Mouse (Mus musculus) neural tube, embryonic 15.5 days (tissue): ENCODE results near the gene Oas1f. TPM values are rescaled to one million over a fixed set of nuclear protein-coding genes. Genes with fewer than 3 reads are reported as not detected.
"Not testable (repeated sequence)": the region's sequence is repeated elsewhere in the genome, so short reads cannot be mapped to it uniquely, and the experiment has no call there.

Experiments used
- ATAC-seq: fragments of 200-750 bp; cut with Nextera tagmentation; 2 replicates; pipeline ENCODE4 v1.8.0; 2017; ENCODE audit warnings: mild to moderate bottlenecking, moderate TSS enrichment, moderate library complexity; ENCODE audit not compliant: low FRiP score
- H3K27ac ChIP-seq: fragments of 300-500 bp; sonication (generic); replicated peaks from 2 replicates; pipeline ENCODE4 v1.5.1; 2015; ENCODE audit warnings: mild to moderate bottlenecking, inconsistent platforms
- H3K27me3 ChIP-seq: fragments of 300-500 bp; sonication (generic); replicated peaks from 2 replicates; pipeline ENCODE4 v1.6.1; 2015; ENCODE audit warnings: inconsistent platforms
- H3K36me3 ChIP-seq: fragments of 300-500 bp; sonication (generic); 2 replicates; pipeline ENCODE4 v1.6.1; 2015; ENCODE audit warnings: inconsistent platforms
- H3K4me1 ChIP-seq: fragments of 300-500 bp; sonication (generic); 2 replicates; pipeline ENCODE4 v1.6.1; 2015; ENCODE audit warnings: inconsistent platforms
- H3K4me2 ChIP-seq: fragments of 300-500 bp; sonication (generic); 2 replicates; pipeline ENCODE4 v1.6.1; 2015; ENCODE audit warnings: inconsistent platforms, mild to moderate bottlenecking, moderate library complexity
- H3K4me3 ChIP-seq: fragments of 300-500 bp; sonication (generic); replicated peaks from 2 replicates; pipeline ENCODE4 v1.5.1; 2015; ENCODE audit warnings: mild to moderate bottlenecking, inconsistent platforms
- H3K9ac ChIP-seq: fragments of 300-500 bp; sonication (generic); replicated peaks from 2 replicates; pipeline ENCODE4 v1.6.1; 2015; ENCODE audit warnings: mild to moderate bottlenecking, inconsistent platforms
- H3K9me3 ChIP-seq: fragments of 300-500 bp; sonication (generic); replicated peaks from 2 replicates; pipeline ENCODE4 v1.6.1; 2016; ENCODE audit warnings: inconsistent platforms
- WGBS: fragments of 180-500 bp; shearing (Covaris S2); methylation state at CpG from one replicate; pipeline ENCODE4 v1.1.7; 2015; ENCODE audit warnings: mixed read lengths; 5-methylcytosine and 5-hydroxymethylcytosine counted together
- microRNA-seq: library from miRNA; unstranded; fragments of <30 nt; microRNA quantifications from one replicate; pipeline ENCODE4, GENCODE M21; 2017
- polyA plus RNA-seq: library from polyadenylated mRNA; unstranded; fragments of >200 nt; fragmentation: Nextera tagmentation; extraction: Ambion mirVana; gene quantifications from 2 replicates; pipeline ENCODE4 v1.2.1, GENCODE M21; 2015

Gene Oas1f
- polyA plus RNA-seq, 1 experiment from 2014 or later: not detected

- no peaks in the 10 kb centered on the region for H3K27me3 ChIP-seq
- H3K4me3 ChIP-seq: no peak overlapping the region
- no peaks in the 10 kb centered on the region for H3K4me1 ChIP-seq
- 0 out of 2 replicates have a peak, but pooled peaks cover 5% of the 10 kb centered on the region for H3K9me3 ChIP-seq
- ATAC-seq: no peak
- no peak overlapping the region for H3K27ac ChIP-seq
- H3K4me2 ChIP-seq: no peak overlapping the region
- no peak overlapping the region for H3K9ac ChIP-seq
- H3K36me3 ChIP-seq: no peaks in the 10 kb centered on the region
- WGBS: 80% methylated on average over 11 of the region's 11 CpGs
Observed at GRCm38 (mm10) chr5:120895231-120895900, 48.2 kb downstream of the Oas1f start.

- H3K4me3 ChIP-seq: no peak overlapping the region
- 0 out of 2 replicates have a peak, but pooled peaks cover 5% of the 10 kb centered on the region for H3K9me3 ChIP-seq
- H3K36me3 ChIP-seq: no peaks in the 10 kb centered on the region
- no peak for ATAC-seq
- H3K4me2 ChIP-seq: no peak overlapping the region
- H3K4me1 ChIP-seq: no peaks in the 10 kb centered on the region
- no peak overlapping the region for H3K9ac ChIP-seq
- WGBS: 85% methylated on average over 6 of the region's 6 CpGs
- no peaks in the 10 kb centered on the region for H3K27me3 ChIP-seq
- no peak overlapping the region for H3K27ac ChIP-seq
Observed at GRCm38 (mm10) chr5:120898307-120898706, 51.1 kb downstream of the Oas1f start.

- no peak overlapping the region for H3K4me3 ChIP-seq
- H3K27ac ChIP-seq: no peak overlapping the region
- no peaks in the 10 kb centered on the region for H3K4me1 ChIP-seq
- no peak for ATAC-seq
- no peak overlapping the region for H3K9ac ChIP-seq
- no peaks in the 10 kb centered on the region for H3K36me3 ChIP-seq
- H3K27me3 ChIP-seq: no peaks in the 10 kb centered on the region
- no peak overlapping the region for H3K4me2 ChIP-seq
- 0 out of 2 replicates have a peak, but pooled peaks cover 5% of the 10 kb centered on the region for H3K9me3 ChIP-seq
Observed at GRCm38 (mm10) chr5:120898726-120899125, 51.6 kb downstream of the Oas1f start.

GRCm38 (mm10) chr5:120900666-120901065 lies 53.5 kb downstream of the Oas1f start:
- no peaks in the 10 kb centered on the region for H3K4me1 ChIP-seq
- WGBS: 75% methylated on average over 1 of the region's 1 CpGs
- no peak overlapping the region for H3K27ac ChIP-seq
- no peak for ATAC-seq
- H3K4me3 ChIP-seq: no peak overlapping the region
- no peak overlapping the region for H3K9ac ChIP-seq
- H3K36me3 ChIP-seq: no peaks in the 10 kb centered on the region
- no peak overlapping the region for H3K4me2 ChIP-seq
- no peaks in the 10 kb centered on the region for H3K27me3 ChIP-seq
- 0 out of 2 replicates have a peak, but pooled peaks cover 5% of the 10 kb centered on the region for H3K9me3 ChIP-seq

- Histone ChIP-seq H3K4me3 (no peak overlapping the region), H3K9me3 (0 out of 2 replicates have a peak, but pooled peaks cover 5% of the 10 kb centered on the region), H3K4me1 (no peaks in the 10 kb centered on the region), H3K27ac (no peak overlapping the region), H3K4me2 (no peak overlapping the region), H3K9ac (no peak overlapping the region), H3K27me3 (no peaks in the 10 kb centered on the region), H3K36me3 (no peaks in the 10 kb centered on the region)
- no peak for ATAC-seq
- 92% methylated on average over 5 of the region's 5 CpGs for WGBS
Observed at GRCm38 (mm10) chr5:120902056-120902455, 54.9 kb downstream of the Oas1f start.

- not testable (repeated sequence) for H3K4me1 ChIP-seq, H3K27ac ChIP-seq, H3K9me3 ChIP-seq, ATAC-seq, H3K4me3 ChIP-seq, H3K36me3 ChIP-seq, H3K27me3 ChIP-seq, H3K4me2 ChIP-seq, H3K9ac ChIP-seq
- WGBS: 35% methylated on average over 9 of the region's 12 CpGs
Observed at GRCm38 (mm10) chr5:120906791-120907733, 59.9 kb downstream of the Oas1f start, which contains the start of gene Oas1a. Oas1a (minus strand) TSS chr5:120907521.

Small RNAs within 50 kb of the gene (microRNA-seq; reads per million reads assigned to microRNA genes)
- not detected for gene Gm22907

Other genes starting within 250 kb of the Oas1f start
- 29.4 and 34.0 TPM in 2 replicates for gene Rita1, start 234.8 kb upstream of the Oas1f start, polyA plus RNA-seq
- 35.7 and 42.0 TPM in 2 replicates for gene Ddx54, start 234.6 kb upstream of the Oas1f start, polyA plus RNA-seq
- 0.33 and 0.80 TPM in 2 replicates for gene Cfap73, start 213.1 kb upstream of the Oas1f start, polyA plus RNA-seq
- 0.24 and 0.93 TPM in 2 replicates for gene Rasal1, start 198.6 kb upstream of the Oas1f start, polyA plus RNA-seq
- gene Dtx1, start 135.4 kb upstream of the Oas1f start, polyA plus RNA-seq: 59.9 and 61.1 TPM in 2 replicates
- gene Oas2, start 97.5 kb upstream of the Oas1f start, polyA plus RNA-seq: 0.20 and 0.46 TPM in 2 replicates
- gene Oas3, start 69.7 kb upstream of the Oas1f start, polyA plus RNA-seq: 0.60 and 0.87 TPM in 2 replicates
- 0.18 and 0.31 TPM in 2 replicates for gene Oas1e, start 51.8 kb upstream of the Oas1f start, polyA plus RNA-seq
- 0.55 and 0.65 TPM in 2 replicates for gene Oas1c, start 34.9 kb upstream of the Oas1f start, polyA plus RNA-seq
- gene Oas1h, start 14.1 kb downstream of the Oas1f start, polyA plus RNA-seq: not detected in 2 replicates
- 0.37 and 1.4 TPM in 2 replicates for gene Oas1g, start 40.2 kb downstream of the Oas1f start, polyA plus RNA-seq
- 1.5 and 4.1 TPM in 2 replicates for gene Oas1a, start 60.2 kb downstream of the Oas1f start, polyA plus RNA-seq
- 0.09 TPM in 1 of 2 replicates, not detected in the other for gene Oas1d, start 67.2 kb downstream of the Oas1f start, polyA plus RNA-seq
- gene Rph3a, start 162.7 kb downstream of the Oas1f start, polyA plus RNA-seq: 22.1 and 25.6 TPM in 2 replicates